Mouse (Mus musculus) spleen, adult 2 months (tissue): ENCODE results near the gene Glis1.

Source experiments
- CTCF ChIP-seq: fragments of 200-500 bp; IDR thresholded peaks from 2 replicates; pipeline ENCODE4 v1.5.1; 2011; ENCODE audit warnings: mild to moderate bottlenecking, inconsistent platforms; ENCODE audit not compliant: insufficient read depth, insufficient read length, insufficient replicate concordance; ENCODE audit errors: extremely low read depth
- POLR2A ChIP-seq: fragments of 200-500 bp; IDR thresholded peaks from 2 replicates; pipeline ENCODE4 v1.6.1; 2011; ENCODE audit warnings: low read depth, low read length, inconsistent platforms

DNA sequence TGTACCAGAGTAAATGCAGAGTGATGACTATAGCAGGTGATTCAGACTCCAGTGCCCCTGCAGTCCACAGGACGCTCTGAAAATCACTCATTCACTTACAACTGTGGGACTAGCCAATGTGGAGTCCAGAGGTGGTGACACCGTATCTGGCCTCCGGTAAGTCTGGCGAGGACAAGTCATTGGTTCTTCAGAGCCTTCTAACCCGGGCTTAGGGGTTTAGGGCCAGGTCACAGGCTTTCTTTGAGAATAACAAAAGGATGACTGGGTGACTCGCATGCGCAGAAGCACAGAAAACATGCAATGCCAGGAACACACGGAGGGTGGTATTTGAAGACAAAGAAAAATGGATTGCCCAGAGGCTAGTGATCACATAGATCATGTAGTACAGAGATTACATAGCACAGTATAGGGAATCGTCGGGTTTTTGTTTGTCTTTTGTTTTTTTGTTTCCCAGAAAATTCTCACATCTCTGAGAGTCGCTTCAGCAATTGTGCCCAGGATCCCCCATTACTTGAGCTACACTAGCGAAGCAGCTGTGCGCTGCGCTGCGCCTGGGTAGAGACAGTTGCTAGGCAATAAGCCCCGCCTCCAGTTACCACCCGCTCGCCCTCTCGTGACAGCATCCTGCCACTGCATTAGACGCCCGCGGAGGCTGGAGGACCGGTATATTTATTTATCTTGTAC is 239.4 kb downstream of the Glis1 start:
- TF ChIP-seq POLR2A (no peak), CTCF (peak; percentile 32; the same call in 1 of the 2 replicates)
